Mouse (Mus musculus) embryonic facial prominence, embryonic 14.5 days (tissue): Measurements from ENCODE around the gene Fut8. TPM values are rescaled to one million over a fixed set of nuclear protein-coding genes. Genes with fewer than 3 reads are reported as not detected.

Experiments used
- ATAC-seq: fragments of 200-750 bp; cut with Nextera tagmentation; 2 replicates; pipeline ENCODE4 v1.8.0; 2017; ENCODE audit warnings: low read depth, moderate number of reproducible peaks, moderate TSS enrichment
- DNase-seq: peaks from one replicate; pipeline ENCODE4 v3.0.0-alpha.2; 2015; ENCODE audit warnings: low spot score
- H3K27ac ChIP-seq: fragments of 300-500 bp; sonication (generic); replicated peaks from 2 replicates; pipeline ENCODE4 v1.5.1; 2014; ENCODE audit warnings: low read depth, mild to moderate bottlenecking, low read length, moderate library complexity
- H3K27me3 ChIP-seq: fragments of 300-500 bp; sonication (generic); replicated peaks from 2 replicates; pipeline ENCODE4 v1.6.1; 2014; ENCODE audit warnings: low read length; ENCODE audit not compliant: control insufficient read depth, insufficient read depth
- H3K36me3 ChIP-seq: fragments of 300-500 bp; sonication (generic); 2 replicates; pipeline ENCODE4 v1.6.1; 2014; ENCODE audit warnings: low read length, mixed read lengths; ENCODE audit not compliant: control insufficient read depth, insufficient read depth
- H3K4me1 ChIP-seq: fragments of 300-500 bp; sonication (generic); 2 replicates; pipeline ENCODE4 v1.6.1; 2014; ENCODE audit warnings: antibody characterized with exemption, low read length; ENCODE audit not compliant: control insufficient read depth, insufficient read depth
- H3K4me2 ChIP-seq: fragments of 300-500 bp; sonication (generic); 2 replicates; pipeline ENCODE4 v1.6.1; 2014; ENCODE audit warnings: low read depth, mild to moderate bottlenecking, low read length, moderate library complexity, mixed read lengths
- H3K4me3 ChIP-seq: fragments of 300-500 bp; sonication (generic); 2 replicates; pipeline ENCODE4 v1.5.1; 2014; ENCODE audit warnings: low read depth, mild to moderate bottlenecking, low read length
- H3K9ac ChIP-seq: fragments of 300-500 bp; sonication (generic); 2 replicates; pipeline ENCODE4 v1.6.1; 2014; ENCODE audit warnings: low read depth, mild to moderate bottlenecking, low read length, moderate library complexity, mixed read lengths
- H3K9me3 ChIP-seq: fragments of 300-500 bp; sonication (generic); 2 replicates; pipeline ENCODE4 v1.6.1; 2016; ENCODE audit warnings: low read length; ENCODE audit not compliant: control insufficient read depth
- WGBS: fragments of 180-500 bp; shearing (Covaris S2); extraction: QIAGEN DNeasy Blood & Tissue Kit; methylation state at CpG from one replicate; pipeline ENCODE4 v1.1.7; 2014; 5-methylcytosine and 5-hydroxymethylcytosine counted together
- polyA plus RNA-seq: library from polyadenylated mRNA; unstranded; fragments of >200 nt; fragmentation: Nextera tagmentation; extraction: Ambion mirVana; gene quantifications from 2 replicates; pipeline ENCODE4 v1.2.1, GENCODE M21; 2014

The Fut8 gene
- polyA plus RNA-seq, 1 experiment from 2014 or later = 28.8 TPM

GRCm38 (mm10) chr12:77426093-77426492, 188.2 kb downstream of the Fut8 start:
- H3K27me3 ChIP-seq = no peaks in the 10 kb centered on the region
- no peaks in the 10 kb centered on the region for H3K9me3 ChIP-seq
- H3K4me3 ChIP-seq = no peak overlapping the region
- no peak overlapping the region for H3K4me2 ChIP-seq
- ATAC-seq (no peak), DNase-seq (no peak)
- no peaks in the 10 kb centered on the region for H3K36me3 ChIP-seq
- WGBS = 63% methylated on average over 3 of the region's 3 CpGs
- H3K9ac ChIP-seq = no peak overlapping the region
- H3K4me1 ChIP-seq = no peaks in the 10 kb centered on the region
- no peak overlapping the region for H3K27ac ChIP-seq

- no peaks in the 10 kb centered on the region for H3K27me3 ChIP-seq
- WGBS = 65% methylated on average over 1 of the region's 1 CpGs
- ATAC-seq = no peak
- H3K9me3 ChIP-seq = no peaks in the 10 kb centered on the region
- H3K36me3 ChIP-seq = no peaks in the 10 kb centered on the region
- H3K4me2 ChIP-seq = no peak overlapping the region
- no peaks in the 10 kb centered on the region for H3K4me1 ChIP-seq
- no peak for DNase-seq
- no peak overlapping the region for H3K27ac ChIP-seq
- H3K9ac ChIP-seq = no peak overlapping the region
- H3K4me3 ChIP-seq = no peak overlapping the region
Measured at GRCm38 (mm10) chr12:77428165-77428564, 190.2 kb downstream of the Fut8 start.

GRCm38 (mm10) chr12:77429381-77429780, 191.5 kb downstream of the Fut8 start:
- H3K36me3 ChIP-seq = no peaks in the 10 kb centered on the region
- no peak overlapping the region for H3K27ac ChIP-seq
- DNase-seq = no peak
- H3K4me3 ChIP-seq = no peak overlapping the region
- H3K9me3 ChIP-seq = no peaks in the 10 kb centered on the region
- H3K27me3 ChIP-seq = no peaks in the 10 kb centered on the region
- H3K9ac ChIP-seq = no peak overlapping the region
- no peaks in the 10 kb centered on the region for H3K4me1 ChIP-seq
- no peak overlapping the region for H3K4me2 ChIP-seq
- ATAC-seq = no peak

GRCm38 (mm10) chr12:77436733-77437132, 198.8 kb downstream of the Fut8 start:
- no peaks in the 10 kb centered on the region for H3K27me3 ChIP-seq
- no peaks in the 10 kb centered on the region for H3K4me1 ChIP-seq
- no peak overlapping the region for H3K27ac ChIP-seq
- no peak for DNase-seq
- no peaks in the 10 kb centered on the region for H3K9me3 ChIP-seq
- H3K4me2 ChIP-seq = no peak overlapping the region
- WGBS = 70% methylated on average over 2 of the region's 2 CpGs
- no peaks in the 10 kb centered on the region for H3K36me3 ChIP-seq
- H3K4me3 ChIP-seq = no peak overlapping the region
- ATAC-seq = no peak
- no peak overlapping the region for H3K9ac ChIP-seq

GRCm38 (mm10) chr12:77450816-77451215, 212.9 kb downstream of the Fut8 start:
- H3K9me3 ChIP-seq = no peaks in the 10 kb centered on the region
- no peak overlapping the region for H3K9ac ChIP-seq
- H3K4me2 ChIP-seq = no peak overlapping the region
- H3K27ac ChIP-seq = no peak overlapping the region
- no peak for DNase-seq
- WGBS = 66% methylated on average over 2 of the region's 2 CpGs
- H3K4me1 ChIP-seq = no peaks in the 10 kb centered on the region
- no peak overlapping the region for H3K4me3 ChIP-seq
- no peak for ATAC-seq
- H3K27me3 ChIP-seq = no peaks in the 10 kb centered on the region
- no peaks in the 10 kb centered on the region for H3K36me3 ChIP-seq

- 95% methylated on average over 1 of the region's 1 CpGs for WGBS
- H3K4me3 ChIP-seq = no peak overlapping the region
- no peaks in the 10 kb centered on the region for H3K36me3 ChIP-seq
- ATAC-seq (no peak), DNase-seq (no peak)
- H3K27ac ChIP-seq = no peak overlapping the region
- no peaks in the 10 kb centered on the region for H3K4me1 ChIP-seq
- H3K9me3 ChIP-seq = no peaks in the 10 kb centered on the region
- no peak overlapping the region for H3K4me2 ChIP-seq
- H3K27me3 ChIP-seq = no peaks in the 10 kb centered on the region
- H3K9ac ChIP-seq = no peak overlapping the region
Measured at GRCm38 (mm10) chr12:77466178-77466577, 228.3 kb downstream of the Fut8 start.

- H3K9ac ChIP-seq = no peak overlapping the region
- H3K4me3 ChIP-seq = no peak overlapping the region
- H3K27me3 ChIP-seq = no peaks in the 10 kb centered on the region
- no peaks in the 10 kb centered on the region for H3K4me1 ChIP-seq
- H3K27ac ChIP-seq = no peak overlapping the region
- DNase-seq = no peak
- no peak for ATAC-seq
- WGBS = 76% methylated on average over 2 of the region's 2 CpGs
- H3K36me3 ChIP-seq = no peaks in the 10 kb centered on the region
- no peaks in the 10 kb centered on the region for H3K9me3 ChIP-seq
- no peak overlapping the region for H3K4me2 ChIP-seq
Measured at GRCm38 (mm10) chr12:77479931-77480330, 242.0 kb downstream of the Fut8 start.

- H3K4me2 ChIP-seq = no peak overlapping the region
- H3K27ac ChIP-seq = no peak overlapping the region
- no peaks in the 10 kb centered on the region for H3K4me1 ChIP-seq
- WGBS = 100% methylated on average over 1 of the region's 1 CpGs
- H3K4me3 ChIP-seq = no peak overlapping the region
- H3K27me3 ChIP-seq = no peaks in the 10 kb centered on the region
- H3K9ac ChIP-seq = no peak overlapping the region
- ATAC-seq (no peak), DNase-seq (no peak)
- no peaks in the 10 kb centered on the region for H3K9me3 ChIP-seq
- no peaks in the 10 kb centered on the region for H3K36me3 ChIP-seq
Measured at GRCm38 (mm10) chr12:77481153-77481552, 243.2 kb downstream of the Fut8 start.

- 77% methylated on average over 3 of the region's 3 CpGs for WGBS
- no peak overlapping the region for H3K27ac ChIP-seq
- ATAC-seq (no peak), DNase-seq (no peak)
- no peaks in the 10 kb centered on the region for H3K36me3 ChIP-seq
- no peak overlapping the region for H3K4me2 ChIP-seq
- no peak overlapping the region for H3K9ac ChIP-seq
- no peaks in the 10 kb centered on the region for H3K27me3 ChIP-seq
- no peak overlapping the region for H3K4me3 ChIP-seq
- H3K9me3 ChIP-seq = no peaks in the 10 kb centered on the region
- no peaks in the 10 kb centered on the region for H3K4me1 ChIP-seq
Measured at GRCm38 (mm10) chr12:77481799-77482198, 243.9 kb downstream of the Fut8 start.
